In the genomic region with DNA sequence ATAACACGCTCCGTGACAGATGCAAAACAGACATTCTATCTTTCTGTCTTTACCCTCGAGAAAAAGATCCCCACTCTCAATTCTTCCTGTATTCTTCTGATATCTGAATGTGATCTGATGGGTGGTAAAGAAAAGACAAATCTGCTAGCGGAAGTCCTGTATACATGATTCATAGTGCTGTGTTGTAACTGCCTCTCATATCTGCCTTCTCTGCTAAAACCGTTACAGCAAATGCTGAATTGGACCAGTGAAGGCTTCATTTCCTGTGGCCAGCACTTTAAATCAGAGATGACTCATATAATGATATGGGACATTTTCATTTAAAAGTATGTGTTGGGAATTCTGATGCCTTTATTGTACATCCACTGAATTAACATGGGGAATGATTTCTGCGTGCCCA, we compare ENCODE assay signal across 19 mouse cellular contexts.
A peak's percentile ranks its signal among the peaks of the same experiment; 100 is the strongest.
DNase-seq lines count a peak whose midpoint lies in the region; ATAC-seq and TF ChIP-seq lines count a peak whose summit lies in the region.
"Had no signal": no experiment of that assay in that cellular context is flagged by ENCODE, and none has a peak within 500 bp of the region (broad histone marks: within the 10 kb centered on the region; RNA-seq: fewer than 3 reads in every experiment).

No protein-coding gene starts in this region.

- no peak for DNase-seq in intestine, embryonic 14.5 days (ENCODE audit: low spot score)
- no peak for DNase-seq in stomach, postnatal 0 days (ENCODE audit: low spot score)
- no peak for DNase-seq in adrenal gland, postnatal 36 days
- DNase-seq: adrenal gland, adult 2 months; adrenal gland, postnatal 25 days; cerebellum, adult 11-12 months; cerebellum, adult 9-10 months; cerebellum, postnatal 25 days; forebrain, postnatal 0 days; heart, postnatal 36 days had no signal

- no peak overlapping the region for H3K9ac ChIP-seq in intestine, embryonic 14.5 days (ENCODE audit: low read length)
- H3K9ac ChIP-seq in intestine, postnatal 0 days (ENCODE audit: low read depth, low read length), result no peak overlapping the region
- no peak overlapping the region for H3K9ac ChIP-seq in stomach, embryonic 15.5 days
- H3K9ac ChIP-seq in stomach, postnatal 0 days (ENCODE audit: low read length), result no peak overlapping the region
- no peak overlapping the region for H3K9ac ChIP-seq in intestine, embryonic 16.5 days (ENCODE audit: low read depth, low read length)
- no peak overlapping the region for H3K9ac ChIP-seq in stomach, embryonic 16.5 days (ENCODE audit: low read length)
- H3K9ac ChIP-seq in forebrain, embryonic 13.5 days, result no peak overlapping the region
- H3K9ac ChIP-seq: embryonic facial prominence, embryonic 12.5 days; forebrain, embryonic 12.5 days; forebrain, postnatal 0 days; heart, embryonic 12.5 days; hindbrain, embryonic 15.5 days had no signal

- no peak for ATAC-seq in intestine, embryonic 14.5 days (replicated peaks; ENCODE audit: low FRiP score, low TSS enrichment, low read depth)
- no peak for ATAC-seq in intestine, postnatal 0 days
- ATAC-seq in stomach, embryonic 15.5 days (ENCODE audit: insufficient read depth, low FRiP score, low read depth), result no peak
- ATAC-seq in stomach, postnatal 0 days (ENCODE audit: low FRiP score, low TSS enrichment), result no peak
- ATAC-seq in intestine, embryonic 16.5 days, result no peak
- no peak for ATAC-seq in stomach, embryonic 16.5 days (ENCODE audit: insufficient read depth, low FRiP score)
- ATAC-seq in forebrain, embryonic 13.5 days, result no peak
- ATAC-seq: forebrain, postnatal 0 days had no signal

- peak overlapping the region; percentile 64 for H3K27ac ChIP-seq in intestine, embryonic 14.5 days (ENCODE audit: low read depth)
- no peak overlapping the region for H3K27ac ChIP-seq in intestine, postnatal 0 days (ENCODE audit: low read depth, low read length)
- peak overlapping the region; percentile 32; the same call in 1 of the 2 replicates for H3K27ac ChIP-seq in stomach, embryonic 15.5 days
- no peak overlapping the region for H3K27ac ChIP-seq in stomach, postnatal 0 days (replicated peaks)
- H3K27ac ChIP-seq in intestine, embryonic 16.5 days (ENCODE audit: low read length), result peak overlapping the region; percentile 38
- peak overlapping the region; percentile 62 for H3K27ac ChIP-seq in stomach, embryonic 16.5 days (ENCODE audit: low read length)
- no peak overlapping the region for H3K27ac ChIP-seq in forebrain, embryonic 13.5 days
- H3K27ac ChIP-seq: embryonic facial prominence, embryonic 12.5 days; forebrain, embryonic 12.5 days; hindbrain, embryonic 15.5 days had no signal

- no peak overlapping the region for H3K4me3 ChIP-seq in intestine, embryonic 14.5 days (ENCODE audit: low read depth, low read length)
- no peak overlapping the region for H3K4me3 ChIP-seq in intestine, postnatal 0 days (ENCODE audit: low read depth, low read length)
- no peak overlapping the region for H3K4me3 ChIP-seq in stomach, embryonic 15.5 days (replicated peaks)
- no peak overlapping the region for H3K4me3 ChIP-seq in stomach, postnatal 0 days (ENCODE audit: low read depth, low read length)
- H3K4me3 ChIP-seq in intestine, embryonic 16.5 days (ENCODE audit: low read length), result no peak overlapping the region
- H3K4me3 ChIP-seq in stomach, embryonic 16.5 days (replicated peaks; ENCODE audit: low read length), result no peak overlapping the region
- H3K4me3 ChIP-seq in forebrain, embryonic 13.5 days, result no peak overlapping the region
- H3K4me3 ChIP-seq: embryonic facial prominence, embryonic 12.5 days; forebrain, embryonic 12.5 days; heart, embryonic 12.5 days; hindbrain, embryonic 15.5 days had no signal

- no peak for TF ChIP-seq EP300 in stomach, postnatal 0 days (optimal IDR thresholded peaks at IDR 0.05)

- peaks cover 8% of the 10 kb centered on the region; the same call in 1 of the 2 replicates for H3K4me1 ChIP-seq in intestine, embryonic 14.5 days (replicated peaks; ENCODE audit: control insufficient read depth, insufficient read depth, low read length)
- no peaks in the 10 kb centered on the region for H3K4me1 ChIP-seq in intestine, postnatal 0 days (replicated peaks; ENCODE audit: control insufficient read depth, insufficient read depth, low read length)
- H3K4me1 ChIP-seq in stomach, embryonic 15.5 days, result no peaks in the 10 kb centered on the region
- no peaks in the 10 kb centered on the region for H3K4me1 ChIP-seq in stomach, postnatal 0 days (replicated peaks; ENCODE audit: control insufficient read depth, insufficient read depth)
- H3K4me1 ChIP-seq in intestine, embryonic 16.5 days (ENCODE audit: control insufficient read depth, insufficient read depth, low read length), result no peaks in the 10 kb centered on the region
- H3K4me1 ChIP-seq in stomach, embryonic 16.5 days (ENCODE audit: control insufficient read depth, insufficient read depth, low read length), result no peaks in the 10 kb centered on the region
- H3K4me1 ChIP-seq in forebrain, embryonic 13.5 days, result 0 out of 2 replicates have a peak, but pooled peaks cover 3% of the 10 kb centered on the region
- H3K4me1 ChIP-seq: embryonic facial prominence, embryonic 12.5 days; forebrain, embryonic 12.5 days; heart, embryonic 12.5 days; hindbrain, embryonic 15.5 days had no signal

- no peak overlapping the region for H3K4me2 ChIP-seq in intestine, embryonic 14.5 days (ENCODE audit: low read length)
- no peak overlapping the region for H3K4me2 ChIP-seq in intestine, postnatal 0 days (replicated peaks; ENCODE audit: low read depth)
- no peak overlapping the region for H3K4me2 ChIP-seq in stomach, embryonic 15.5 days
- no peak overlapping the region for H3K4me2 ChIP-seq in stomach, postnatal 0 days (replicated peaks; ENCODE audit: low read depth)
- no peak overlapping the region for H3K4me2 ChIP-seq in intestine, embryonic 16.5 days (ENCODE audit: low read depth, low read length)
- no peak overlapping the region for H3K4me2 ChIP-seq in stomach, embryonic 16.5 days (ENCODE audit: low read depth, low read length)
- no peak overlapping the region for H3K4me2 ChIP-seq in forebrain, embryonic 13.5 days
- H3K4me2 ChIP-seq: embryonic facial prominence, embryonic 12.5 days; forebrain, embryonic 12.5 days; heart, embryonic 12.5 days; hindbrain, embryonic 15.5 days had no signal

- H3K9me3 ChIP-seq in intestine, embryonic 14.5 days (ENCODE audit: control insufficient read depth, low read length), result no peaks in the 10 kb centered on the region
- H3K9me3 ChIP-seq in intestine, postnatal 0 days (ENCODE audit: control insufficient read depth), result no peaks in the 10 kb centered on the region
- no peaks in the 10 kb centered on the region for H3K9me3 ChIP-seq in stomach, embryonic 15.5 days
- H3K9me3 ChIP-seq in stomach, postnatal 0 days (ENCODE audit: control insufficient read depth, low read length), result no peaks in the 10 kb centered on the region
- H3K9me3 ChIP-seq in intestine, embryonic 16.5 days (ENCODE audit: control insufficient read depth, low read length), result no peaks in the 10 kb centered on the region
- no peaks in the 10 kb centered on the region for H3K9me3 ChIP-seq in stomach, embryonic 16.5 days (replicated peaks; ENCODE audit: control insufficient read depth, low read length)
- no peaks in the 10 kb centered on the region for H3K9me3 ChIP-seq in forebrain, embryonic 13.5 days (replicated peaks)
- H3K9me3 ChIP-seq: embryonic facial prominence, embryonic 12.5 days; forebrain, embryonic 12.5 days; heart, embryonic 12.5 days; hindbrain, embryonic 15.5 days had no signal

- 72% methylated on average over 6 of the region's 6 CpGs for WGBS in intestine, embryonic 14.5 days
- whole genome bisulfite sequencing in intestine, postnatal 0 days, result 70% methylated on average over 6 of the region's 6 CpGs
- 66% methylated on average over 6 of the region's 6 CpGs for WGBS in stomach, embryonic 15.5 days
- 67% methylated on average over 6 of the region's 6 CpGs for WGBS in stomach, postnatal 0 days
- 58% methylated on average over 6 of the region's 6 CpGs for WGBS in intestine, embryonic 16.5 days
- WGBS in stomach, embryonic 16.5 days, result 67% methylated on average over 6 of the region's 6 CpGs
- WGBS in forebrain, embryonic 13.5 days, result 87% methylated on average over 6 of the region's 6 CpGs

- no peaks in the 10 kb centered on the region for H3K27me3 ChIP-seq in intestine, embryonic 14.5 days (replicated peaks; ENCODE audit: control insufficient read depth, insufficient read depth, low read length)
- H3K27me3 ChIP-seq in intestine, postnatal 0 days (replicated peaks; ENCODE audit: control insufficient read depth, insufficient read depth, low read length), result no peaks in the 10 kb centered on the region
- no peaks in the 10 kb centered on the region for H3K27me3 ChIP-seq in stomach, embryonic 15.5 days (replicated peaks)
- H3K27me3 ChIP-seq in stomach, postnatal 0 days (ENCODE audit: control insufficient read depth, insufficient read depth, low read length), result no peaks in the 10 kb centered on the region
- no peaks in the 10 kb centered on the region for H3K27me3 ChIP-seq in intestine, embryonic 16.5 days (replicated peaks; ENCODE audit: control insufficient read depth, insufficient read depth, low read length)
- no peaks in the 10 kb centered on the region for H3K27me3 ChIP-seq in stomach, embryonic 16.5 days (ENCODE audit: control insufficient read depth, insufficient read depth, low read length)
- no peaks in the 10 kb centered on the region for H3K27me3 ChIP-seq in forebrain, embryonic 13.5 days
- H3K27me3 ChIP-seq: embryonic facial prominence, embryonic 12.5 days; forebrain, embryonic 12.5 days; heart, embryonic 12.5 days; hindbrain, embryonic 15.5 days had no signal

- TF ChIP-seq CTCF in intestine, postnatal 0 days (IDR thresholded peaks at IDR 0.05; ENCODE audit: low read depth), result no peak
- no peak for TF ChIP-seq CTCF in stomach, postnatal 0 days (IDR thresholded peaks at IDR 0.05; ENCODE audit: low read depth)

- no peaks in the 10 kb centered on the region for H3K36me3 ChIP-seq in intestine, embryonic 14.5 days (ENCODE audit: control insufficient read depth, insufficient read depth, low read length)
- H3K36me3 ChIP-seq in intestine, postnatal 0 days (ENCODE audit: control insufficient read depth, insufficient read depth), result no peaks in the 10 kb centered on the region
- H3K36me3 ChIP-seq in stomach, embryonic 15.5 days, result no peaks in the 10 kb centered on the region
- H3K36me3 ChIP-seq in stomach, postnatal 0 days (ENCODE audit: control insufficient read depth, insufficient read depth, low read length), result no peaks in the 10 kb centered on the region
- no peaks in the 10 kb centered on the region for H3K36me3 ChIP-seq in intestine, embryonic 16.5 days (ENCODE audit: control insufficient read depth, insufficient read depth, low read length)
- H3K36me3 ChIP-seq in stomach, embryonic 16.5 days (ENCODE audit: control insufficient read depth, insufficient read depth, low read length), result no peaks in the 10 kb centered on the region
- no peaks in the 10 kb centered on the region for H3K36me3 ChIP-seq in forebrain, embryonic 13.5 days (ENCODE audit: poor library complexity, severe bottlenecking)
- H3K36me3 ChIP-seq: embryonic facial prominence, embryonic 12.5 days; forebrain, embryonic 12.5 days; heart, embryonic 12.5 days; hindbrain, embryonic 15.5 days had no signal

Comparison
In these comparisons a context has a peak if more than half of its experiments do, and no peak if none do; other contexts are left out.
1. H3K27ac ChIP-seq: peak in intestine, embryonic 14.5 days (single experiment), stomach, embryonic 15.5 days (single experiment), intestine, embryonic 16.5 days (single experiment) and stomach, embryonic 16.5 days (single experiment); none in intestine, postnatal 0 days (single experiment), stomach, postnatal 0 days (single experiment) and forebrain, embryonic 13.5 days (single experiment).